ENCODE assay signal across 25 mouse cellular contexts in genomic region chr11:73076295-73076694, GRCm38 (mm10). TPM values are rescaled to one million over a fixed set of nuclear protein-coding genes. Genes with fewer than 3 reads are reported as not detected.
DNase-seq lines count a peak whose midpoint lies in the region; ATAC-seq and TF ChIP-seq lines count a peak whose summit lies in the region.
"Had no signal": no experiment of that assay in that cellular context is flagged by ENCODE, and none has a peak within 500 bp of the region (broad histone marks: within the 10 kb centered on the region; RNA-seq: fewer than 3 reads in every experiment).

No protein-coding gene starts in this region.

- no peaks in the 10 kb centered on the region for H3K9me3 ChIP-seq in embryonic facial prominence, embryonic 14.5 days (ENCODE audit: control insufficient read depth, low read length)
- H3K9me3 ChIP-seq in embryonic facial prominence, embryonic 10.5 days: no peaks in the 10 kb centered on the region
- H3K9me3 ChIP-seq in hindbrain, postnatal 0 days (ENCODE audit: low read length): no peaks in the 10 kb centered on the region
- H3K9me3 ChIP-seq in hindbrain, embryonic 10.5 days: no peaks in the 10 kb centered on the region
- no peaks in the 10 kb centered on the region for H3K9me3 ChIP-seq in limb, embryonic 14.5 days (ENCODE audit: control insufficient read depth, low read length)
- no peaks in the 10 kb centered on the region for H3K9me3 ChIP-seq in limb, embryonic 10.5 days (replicated peaks)
- no peaks in the 10 kb centered on the region for H3K9me3 ChIP-seq in midbrain, embryonic 12.5 days
- no peaks in the 10 kb centered on the region for H3K9me3 ChIP-seq in midbrain, embryonic 15.5 days
- H3K9me3 ChIP-seq: embryonic facial prominence, embryonic 13.5 days; forebrain, embryonic 12.5 days; forebrain, embryonic 15.5 days; G1E had no signal

- DNase-seq in embryonic facial prominence, embryonic 14.5 days (ENCODE audit: low spot score): peak; percentile 30
- no peak for DNase-seq in embryonic facial prominence, embryonic 10.5 days (ENCODE audit: low spot score)
- DNase-seq in hindbrain, postnatal 0 days (ENCODE audit: low spot score): peak; percentile 35
- no peak for DNase-seq in hindbrain, embryonic 10.5 days (ENCODE audit: low spot score)
- DNase-seq in limb, embryonic 14.5 days (ENCODE audit: low spot score): no peak
- no peak for DNase-seq in limb, embryonic 10.5 days (ENCODE audit: low spot score)
- DNase-seq: adrenal gland, adult 8-10 months; adrenal gland, postnatal 14 days; adrenal gland, postnatal 36 days; B cell, adult 2 months; cerebellum, adult 11-12 months; cerebellum, adult 9-10 months; cerebellum, postnatal 10 days; cerebellum, postnatal 25 days; forebrain, postnatal 0 days had no signal

- no peak overlapping the region for H3K9ac ChIP-seq in embryonic facial prominence, embryonic 14.5 days (ENCODE audit: low read depth, low read length)
- no peak overlapping the region for H3K9ac ChIP-seq in hindbrain, postnatal 0 days (replicated peaks; ENCODE audit: low read length)
- H3K9ac ChIP-seq in limb, embryonic 14.5 days (ENCODE audit: low read depth, low read length, severe bottlenecking): no peak overlapping the region
- no peak overlapping the region for H3K9ac ChIP-seq in midbrain, embryonic 12.5 days (replicated peaks)
- no peak overlapping the region for H3K9ac ChIP-seq in midbrain, embryonic 15.5 days
- H3K9ac ChIP-seq: embryonic facial prominence, embryonic 13.5 days; forebrain, embryonic 12.5 days; forebrain, embryonic 15.5 days; forebrain, postnatal 0 days had no signal

- no peaks in the 10 kb centered on the region for H3K4me1 ChIP-seq in embryonic facial prominence, embryonic 14.5 days (ENCODE audit: control insufficient read depth, insufficient read depth, low read length)
- H3K4me1 ChIP-seq in embryonic facial prominence, embryonic 10.5 days: no peaks in the 10 kb centered on the region
- no peaks in the 10 kb centered on the region for H3K4me1 ChIP-seq in hindbrain, postnatal 0 days (ENCODE audit: insufficient read depth, low read length)
- H3K4me1 ChIP-seq in hindbrain, embryonic 10.5 days (replicated peaks): no peaks in the 10 kb centered on the region
- H3K4me1 ChIP-seq in limb, embryonic 14.5 days (ENCODE audit: control insufficient read depth, insufficient read depth, low read length): no peaks in the 10 kb centered on the region
- H3K4me1 ChIP-seq in limb, embryonic 10.5 days: no peaks in the 10 kb centered on the region
- H3K4me1 ChIP-seq in midbrain, embryonic 12.5 days: no peaks in the 10 kb centered on the region
- H3K4me1 ChIP-seq in midbrain, embryonic 15.5 days: no peaks in the 10 kb centered on the region
- H3K4me1 ChIP-seq: embryonic facial prominence, embryonic 13.5 days; forebrain, embryonic 12.5 days; forebrain, embryonic 15.5 days had no signal

- no peak for TF ChIP-seq POLR2A in limb, embryonic 14.5 days (IDR thresholded peaks at IDR 0.05; ENCODE audit: borderline replicate concordance, extremely low read depth, insufficient read depth, insufficient read length)

- H3K4me2 ChIP-seq in embryonic facial prominence, embryonic 14.5 days (ENCODE audit: low read depth, low read length): no peak overlapping the region
- no peak overlapping the region for H3K4me2 ChIP-seq in hindbrain, postnatal 0 days (ENCODE audit: low read depth, low read length)
- no peak overlapping the region for H3K4me2 ChIP-seq in limb, embryonic 14.5 days (replicated peaks; ENCODE audit: low read depth, low read length, severe bottlenecking)
- no peak overlapping the region for H3K4me2 ChIP-seq in midbrain, embryonic 12.5 days (replicated peaks)
- H3K4me2 ChIP-seq in midbrain, embryonic 15.5 days: no peak overlapping the region
- H3K4me2 ChIP-seq: embryonic facial prominence, embryonic 13.5 days; forebrain, embryonic 12.5 days; forebrain, embryonic 15.5 days had no signal

- H3K4me3 ChIP-seq in embryonic facial prominence, embryonic 14.5 days (ENCODE audit: low read depth, low read length): no peak overlapping the region
- no peak overlapping the region for H3K4me3 ChIP-seq in embryonic facial prominence, embryonic 10.5 days
- H3K4me3 ChIP-seq in hindbrain, postnatal 0 days (ENCODE audit: low read length): no peak overlapping the region
- no peak overlapping the region for H3K4me3 ChIP-seq in hindbrain, embryonic 10.5 days
- H3K4me3 ChIP-seq in limb, embryonic 14.5 days (replicated peaks; ENCODE audit: low read length): no peak overlapping the region
- no peak overlapping the region for H3K4me3 ChIP-seq in limb, embryonic 10.5 days
- H3K4me3 ChIP-seq in midbrain, embryonic 12.5 days: no peak overlapping the region
- H3K4me3 ChIP-seq in midbrain, embryonic 15.5 days: no peak overlapping the region
- H3K4me3 ChIP-seq: embryonic facial prominence, embryonic 13.5 days; forebrain, embryonic 12.5 days; forebrain, embryonic 15.5 days had no signal

- TF ChIP-seq CTCF in hindbrain, postnatal 0 days (IDR thresholded peaks at IDR 0.05; ENCODE audit: low read depth): no peak

- peaks cover 90% of the 10 kb centered on the region for H3K36me3 ChIP-seq in embryonic facial prominence, embryonic 14.5 days (ENCODE audit: control insufficient read depth, insufficient read depth, low read length)
- H3K36me3 ChIP-seq in embryonic facial prominence, embryonic 10.5 days (replicated peaks): peaks cover 98% of the 10 kb centered on the region
- H3K36me3 ChIP-seq in hindbrain, postnatal 0 days (ENCODE audit: insufficient read depth, low read length): peaks cover 48% of the 10 kb centered on the region
- H3K36me3 ChIP-seq in hindbrain, embryonic 10.5 days: peaks cover 100% of the 10 kb centered on the region
- peaks cover 88% of the 10 kb centered on the region for H3K36me3 ChIP-seq in limb, embryonic 14.5 days (ENCODE audit: control insufficient read depth, insufficient read depth, low read length)
- H3K36me3 ChIP-seq in limb, embryonic 10.5 days: peaks cover 97% of the 10 kb centered on the region
- H3K36me3 ChIP-seq in midbrain, embryonic 12.5 days: peaks cover 87% of the 10 kb centered on the region
- H3K36me3 ChIP-seq in midbrain, embryonic 15.5 days (replicated peaks): peaks cover 60% of the 10 kb centered on the region

- WGBS in embryonic facial prominence, embryonic 14.5 days: 85% methylated on average over 4 of the region's 4 CpGs
- WGBS in embryonic facial prominence, embryonic 10.5 days: 93% methylated on average over 4 of the region's 4 CpGs
- 64% methylated on average over 4 of the region's 4 CpGs for WGBS in hindbrain, postnatal 0 days
- WGBS in hindbrain, embryonic 10.5 days: 92% methylated on average over 4 of the region's 4 CpGs
- 79% methylated on average over 4 of the region's 4 CpGs for WGBS in limb, embryonic 14.5 days
- WGBS in limb, embryonic 10.5 days: 95% methylated on average over 4 of the region's 4 CpGs
- 75% methylated on average over 4 of the region's 4 CpGs for whole genome bisulfite sequencing in midbrain, embryonic 12.5 days
- 65% methylated on average over 4 of the region's 4 CpGs for WGBS in midbrain, embryonic 15.5 days

- H3K27me3 ChIP-seq in embryonic facial prominence, embryonic 14.5 days (replicated peaks; ENCODE audit: control insufficient read depth, insufficient read depth, low read length): no peaks in the 10 kb centered on the region
- H3K27me3 ChIP-seq in embryonic facial prominence, embryonic 10.5 days (replicated peaks; ENCODE audit: low read depth, poor library complexity, severe bottlenecking): no peaks in the 10 kb centered on the region
- no peaks in the 10 kb centered on the region for H3K27me3 ChIP-seq in hindbrain, postnatal 0 days (ENCODE audit: insufficient read depth, low read length)
- no peaks in the 10 kb centered on the region for H3K27me3 ChIP-seq in hindbrain, embryonic 10.5 days (ENCODE audit: insufficient read depth, poor library complexity, severe bottlenecking)
- H3K27me3 ChIP-seq in limb, embryonic 14.5 days (ENCODE audit: control insufficient read depth, insufficient read depth, low read length): no peaks in the 10 kb centered on the region
- no peaks in the 10 kb centered on the region for H3K27me3 ChIP-seq in limb, embryonic 10.5 days (ENCODE audit: low read depth, poor library complexity, severe bottlenecking)
- no peaks in the 10 kb centered on the region for H3K27me3 ChIP-seq in midbrain, embryonic 12.5 days
- no peaks in the 10 kb centered on the region for H3K27me3 ChIP-seq in midbrain, embryonic 15.5 days (replicated peaks)
- H3K27me3 ChIP-seq: CH12.LX; embryonic facial prominence, embryonic 13.5 days; forebrain, embryonic 12.5 days; forebrain, embryonic 15.5 days; Patski had no signal

- H3K27ac ChIP-seq in embryonic facial prominence, embryonic 14.5 days (replicated peaks; ENCODE audit: low read depth, low read length): no peak overlapping the region
- H3K27ac ChIP-seq in embryonic facial prominence, embryonic 10.5 days (replicated peaks): no peak overlapping the region
- H3K27ac ChIP-seq in hindbrain, postnatal 0 days: no peak overlapping the region; the same call in 1 of the 2 replicates
- no peak overlapping the region for H3K27ac ChIP-seq in hindbrain, embryonic 10.5 days
- H3K27ac ChIP-seq in limb, embryonic 14.5 days (replicated peaks; ENCODE audit: low read depth, low read length): 0 out of 2 replicates have a peak overlapping the region, but pooled peaks have one; percentile 8
- H3K27ac ChIP-seq in limb, embryonic 10.5 days: no peak overlapping the region
- 0 out of 2 replicates have a peak overlapping the region, but pooled peaks have one; percentile 46 for H3K27ac ChIP-seq in midbrain, embryonic 12.5 days (replicated peaks)
- no peak overlapping the region for H3K27ac ChIP-seq in midbrain, embryonic 15.5 days
- H3K27ac ChIP-seq: embryonic facial prominence, embryonic 13.5 days; forebrain, embryonic 12.5 days; forebrain, embryonic 15.5 days had no signal

- ATAC-seq in embryonic facial prominence, embryonic 14.5 days (ENCODE audit: low read depth): peak; percentile 57; the same call in 1 of the 2 replicates
- no peak for ATAC-seq in hindbrain, postnatal 0 days
- no peak for ATAC-seq in limb, embryonic 14.5 days (ENCODE audit: low FRiP score, low read depth)
- no peak for ATAC-seq in midbrain, embryonic 12.5 days (ENCODE audit: low FRiP score, low read depth)
- ATAC-seq in midbrain, embryonic 15.5 days (replicated peaks): no peak
- ATAC-seq: activated CD4-positive, CD25-positive, alpha-beta regulatory T cell, adult 4 months; CD4-positive, CD25-positive, alpha-beta regulatory T cell, adult 4 months; forebrain, embryonic 15.5 days; forebrain, postnatal 0 days; Patski had no signal

RNA-seq across cellular contexts. Expression of gene Itgae, which starts 14.1 kb away (rescaled TPM):
- polyA plus RNA-seq in embryonic facial prominence, embryonic 14.5 days (2014; fragmentation: Nextera tagmentation; extraction: Ambion mirVana): 0.20 and 0.21 TPM in 2 replicates
- 0.45 and 0.52 TPM in 2 replicates for polyA plus RNA-seq in embryonic facial prominence, embryonic 10.5 days (2016; fragmentation: Nextera tagmentation; extraction: Ambion mirVana)
- total RNA-seq in hindbrain, postnatal 0 days (2014; rRNA removed): 0.16 and 0.18 TPM in 2 replicates
- polyA plus RNA-seq in hindbrain, postnatal 0 days (2015; fragmentation: Nextera tagmentation; extraction: Ambion mirVana): 0.14 and 0.31 TPM in 2 replicates
- 0.35 and 0.47 TPM in 2 replicates for polyA plus RNA-seq in hindbrain, embryonic 10.5 days (2016; fragmentation: Nextera tagmentation; extraction: Ambion mirVana)
- polyA plus RNA-seq in limb, embryonic 14.5 days (2012; rRNA removed): 0.12 and 0.15 TPM in 2 replicates
- 0.35 and 0.37 TPM in 2 replicates for polyA plus RNA-seq in limb, embryonic 14.5 days (2014; fragmentation: Nextera tagmentation; extraction: Ambion mirVana)
- 0.48 and 0.58 TPM in 2 replicates for polyA plus RNA-seq in limb, embryonic 10.5 days (2016; fragmentation: Nextera tagmentation; extraction: Ambion mirVana)
- 0.39 and 0.42 TPM in 2 replicates for polyA plus RNA-seq in midbrain, embryonic 12.5 days (2016; fragmentation: Nextera tagmentation; extraction: Ambion mirVana)
- 0.15 and 0.27 TPM in 2 replicates for polyA plus RNA-seq in midbrain, embryonic 15.5 days (2015; fragmentation: Nextera tagmentation; extraction: Ambion mirVana)

RNA-seq across cellular contexts. Expression of gene Ncbp3, which starts 28.7 kb away (rescaled TPM):
- polyA plus RNA-seq in embryonic facial prominence, embryonic 14.5 days (2014; fragmentation: Nextera tagmentation; extraction: Ambion mirVana): 9.2 and 9.5 TPM in 2 replicates
- polyA plus RNA-seq in embryonic facial prominence, embryonic 10.5 days (2016; fragmentation: Nextera tagmentation; extraction: Ambion mirVana): 13.7 and 13.8 TPM in 2 replicates
- 5.2 and 6.9 TPM in 2 replicates for total RNA-seq in hindbrain, postnatal 0 days (2014; rRNA removed)
- polyA plus RNA-seq in hindbrain, postnatal 0 days (2015; fragmentation: Nextera tagmentation; extraction: Ambion mirVana): 7.3 and 7.7 TPM in 2 replicates
- 10.5 and 12.4 TPM in 2 replicates for polyA plus RNA-seq in hindbrain, embryonic 10.5 days (2016; fragmentation: Nextera tagmentation; extraction: Ambion mirVana)
- 6.3 and 7.1 TPM in 2 replicates for polyA plus RNA-seq in limb, embryonic 14.5 days (2012; rRNA removed)
- 10.1 and 11.7 TPM in 2 replicates for polyA plus RNA-seq in limb, embryonic 14.5 days (2014; fragmentation: Nextera tagmentation; extraction: Ambion mirVana)
- polyA plus RNA-seq in limb, embryonic 10.5 days (2016; fragmentation: Nextera tagmentation; extraction: Ambion mirVana): 13.5 and 14.7 TPM in 2 replicates
- 14.6 and 15.3 TPM in 2 replicates for polyA plus RNA-seq in midbrain, embryonic 12.5 days (2016; fragmentation: Nextera tagmentation; extraction: Ambion mirVana)
- 10.9 and 12.7 TPM in 2 replicates for polyA plus RNA-seq in midbrain, embryonic 15.5 days (2015; fragmentation: Nextera tagmentation; extraction: Ambion mirVana)

RNA-seq across cellular contexts. Expression of gene Camkk1, which starts 57.5 kb away (rescaled TPM):
- polyA plus RNA-seq in embryonic facial prominence, embryonic 14.5 days (2014; fragmentation: Nextera tagmentation; extraction: Ambion mirVana): 6.0 TPM in 2 replicates
- polyA plus RNA-seq in embryonic facial prominence, embryonic 10.5 days (2016; fragmentation: Nextera tagmentation; extraction: Ambion mirVana): 5.6 and 6.9 TPM in 2 replicates
- 27.4 and 32.5 TPM in 2 replicates for total RNA-seq in hindbrain, postnatal 0 days (2014; rRNA removed)
- polyA plus RNA-seq in hindbrain, postnatal 0 days (2015; fragmentation: Nextera tagmentation; extraction: Ambion mirVana): 26.5 and 26.7 TPM in 2 replicates
- polyA plus RNA-seq in hindbrain, embryonic 10.5 days (2016; fragmentation: Nextera tagmentation; extraction: Ambion mirVana): 5.8 and 6.6 TPM in 2 replicates
- 11.1 and 11.4 TPM in 2 replicates for polyA plus RNA-seq in limb, embryonic 14.5 days (2012; rRNA removed)
- polyA plus RNA-seq in limb, embryonic 14.5 days (2014; fragmentation: Nextera tagmentation; extraction: Ambion mirVana): 5.5 and 5.8 TPM in 2 replicates
- polyA plus RNA-seq in limb, embryonic 10.5 days (2016; fragmentation: Nextera tagmentation; extraction: Ambion mirVana): 3.6 and 6.3 TPM in 2 replicates
- polyA plus RNA-seq in midbrain, embryonic 12.5 days (2016; fragmentation: Nextera tagmentation; extraction: Ambion mirVana): 10.2 and 11.6 TPM in 2 replicates
- 29.8 and 30.6 TPM in 2 replicates for polyA plus RNA-seq in midbrain, embryonic 15.5 days (2015; fragmentation: Nextera tagmentation; extraction: Ambion mirVana)

Comparison
In these comparisons a context has a peak if more than half of its experiments do, and no peak if none do; other contexts are left out.
1. DNase-seq: peak in embryonic facial prominence, embryonic 14.5 days (single experiment) and hindbrain, postnatal 0 days (single experiment); none in embryonic facial prominence, embryonic 10.5 days (single experiment), hindbrain, embryonic 10.5 days (single experiment), limb, embryonic 14.5 days (single experiment) and limb, embryonic 10.5 days (single experiment).
2. H3K27ac ChIP-seq: peak in limb, embryonic 14.5 days (single experiment) and midbrain, embryonic 12.5 days (single experiment); none in embryonic facial prominence, embryonic 14.5 days (single experiment), embryonic facial prominence, embryonic 10.5 days (single experiment), hindbrain, postnatal 0 days (single experiment), hindbrain, embryonic 10.5 days (single experiment), limb, embryonic 10.5 days (single experiment) and midbrain, embryonic 15.5 days (single experiment).